Mouse (Mus musculus) kidney, embryonic 16.5 days (tissue): ENCODE results near the gene Catsperb. TPM values are rescaled to one million over a fixed set of nuclear protein-coding genes. Genes with fewer than 3 reads are reported as not detected.
"Not testable (repeated sequence)": the region's sequence is repeated elsewhere in the genome, so short reads cannot be mapped to it uniquely, and the experiment has no call there.

Experiments
- ATAC-seq: fragments of 200-750 bp; cut with Nextera tagmentation; 2 replicates; pipeline ENCODE4 v1.8.0; 2017; ENCODE audit warnings: moderate TSS enrichment; ENCODE audit not compliant: low FRiP score, low TSS enrichment
- H3K27ac ChIP-seq: fragments of 300-500 bp; sonication (generic); 2 replicates; pipeline ENCODE4 v1.5.1; 2014; ENCODE audit warnings: low read length
- H3K27me3 ChIP-seq: fragments of 300-500 bp; sonication (generic); 2 replicates; pipeline ENCODE4 v1.6.1; 2014; ENCODE audit warnings: low read length, control low read depth, mixed read lengths; ENCODE audit not compliant: insufficient read depth
- H3K36me3 ChIP-seq: fragments of 300-500 bp; sonication (generic); 2 replicates; pipeline ENCODE4 v1.6.1; 2014; ENCODE audit warnings: low read length, control low read depth, mixed read lengths; ENCODE audit not compliant: insufficient read depth
- H3K4me1 ChIP-seq: fragments of 300-500 bp; sonication (generic); 2 replicates; pipeline ENCODE4 v1.6.1; 2014; ENCODE audit warnings: low read length, control low read depth, mixed read lengths; ENCODE audit not compliant: insufficient read depth
- H3K4me2 ChIP-seq: fragments of 300-500 bp; sonication (generic); replicated peaks from 2 replicates; pipeline ENCODE4 v1.6.1; 2014; ENCODE audit warnings: low read depth, low read length
- H3K4me3 ChIP-seq: fragments of 300-500 bp; sonication (generic); 2 replicates; pipeline ENCODE4 v1.5.1; 2014; ENCODE audit warnings: mild to moderate bottlenecking, low read length
- H3K9ac ChIP-seq: fragments of 300-500 bp; sonication (generic); replicated peaks from 2 replicates; pipeline ENCODE4 v1.6.1; 2014; ENCODE audit warnings: low read length
- H3K9me3 ChIP-seq: fragments of 300-500 bp; sonication (generic); 2 replicates; pipeline ENCODE4 v1.6.1; 2016; ENCODE audit warnings: low read length, control low read depth
- WGBS: fragments of 180-500 bp; shearing (Covaris S2); extraction: QIAGEN DNeasy Blood & Tissue Kit; methylation state at CpG from one replicate; pipeline ENCODE4 v1.1.7; 2014; 5-methylcytosine and 5-hydroxymethylcytosine counted together
- polyA plus RNA-seq: library from polyadenylated mRNA; unstranded; fragments of >200 nt; fragmentation: Nextera tagmentation; extraction: Ambion mirVana; gene quantifications from 2 replicates; pipeline ENCODE4 v1.2.1, GENCODE M21; 2015

Catsperb gene
- polyA plus RNA-seq: not detected in 2 replicates

DNA sequence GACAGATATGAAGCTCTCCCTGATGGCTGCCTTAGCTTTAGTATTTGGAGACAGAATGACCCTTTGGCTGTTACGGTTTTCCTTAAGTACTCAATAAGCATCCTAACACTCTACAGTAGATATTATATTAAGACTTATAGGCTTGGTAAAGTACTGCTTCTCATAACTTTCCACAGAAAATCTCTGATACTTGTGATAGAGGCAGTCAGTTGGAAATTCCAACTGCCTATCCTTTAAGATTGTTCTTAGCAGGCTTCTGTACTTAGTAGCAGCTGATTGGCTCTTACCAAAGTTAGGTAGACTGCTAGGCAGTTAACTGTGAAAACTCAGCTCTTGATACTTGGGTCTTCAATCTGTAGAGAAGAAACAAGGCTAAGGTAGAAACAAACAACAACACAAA, at the start of gene Catsperb:
TSS of gene Catsperb (plus strand) at position 301 of the 400 bp plus-strand sequence.
- 83% methylated on average over 1 of the region's 1 CpGs for WGBS
- ATAC-seq, H3K4me2 ChIP-seq, H3K9me3 ChIP-seq, H3K36me3 ChIP-seq, H3K27me3 ChIP-seq, H3K4me1 ChIP-seq, H3K4me3 ChIP-seq, H3K9ac ChIP-seq, H3K27ac ChIP-seq: not testable (repeated sequence)

DNA sequence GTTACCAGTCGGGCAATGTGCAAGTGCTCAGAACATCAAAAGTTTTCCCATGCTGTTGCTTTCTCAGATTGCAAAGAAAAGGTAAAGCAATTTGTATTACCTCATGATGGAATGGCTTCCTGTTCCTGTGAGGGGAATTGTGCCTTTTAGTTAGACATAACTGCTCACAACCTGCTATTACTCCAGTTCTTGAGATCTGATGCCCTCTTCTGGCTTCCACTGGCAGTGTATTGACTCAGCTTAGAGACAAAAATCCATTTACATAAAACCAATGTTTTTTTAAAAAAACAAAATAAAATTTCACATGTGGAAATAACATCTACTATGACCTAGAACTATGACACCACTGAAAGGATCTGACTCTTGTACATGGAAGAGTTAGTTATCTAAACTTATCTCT, 43.0 kb upstream of the Catsperb start:
- H3K36me3 ChIP-seq, H3K27me3 ChIP-seq, H3K27ac ChIP-seq, ATAC-seq, H3K9me3 ChIP-seq, H3K4me2 ChIP-seq, H3K4me1 ChIP-seq, H3K4me3 ChIP-seq, H3K9ac ChIP-seq: not testable (repeated sequence)
- 70% methylated on average over 1 of the region's 1 CpGs for WGBS

DNA sequence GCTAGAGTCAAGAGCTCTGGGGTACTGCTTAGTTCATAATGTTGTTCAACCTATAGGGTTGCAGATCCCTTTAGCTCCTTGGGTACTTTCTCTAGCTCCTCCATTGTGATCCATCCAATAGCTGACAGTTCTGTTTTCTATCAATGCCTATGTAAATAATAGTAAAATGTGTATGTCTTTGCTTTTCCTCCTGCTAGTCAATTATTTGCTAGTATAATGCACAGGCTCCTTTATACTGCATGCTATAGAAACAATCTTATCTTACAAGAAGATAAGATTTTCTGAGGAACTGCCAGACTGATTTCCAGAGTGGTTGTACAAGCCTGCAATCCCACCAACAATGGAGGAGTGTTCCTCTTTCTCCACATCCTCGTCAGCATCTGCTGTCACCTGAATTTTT, 23.0 kb upstream of the Catsperb start:
- not testable (repeated sequence) for H3K4me2 ChIP-seq, H3K9me3 ChIP-seq, H3K4me3 ChIP-seq, H3K27me3 ChIP-seq, H3K4me1 ChIP-seq, H3K27ac ChIP-seq, ATAC-seq, H3K36me3 ChIP-seq, H3K9ac ChIP-seq
- WGBS: no CpG with 5 or more reads among the region's 1 CpGs

DNA sequence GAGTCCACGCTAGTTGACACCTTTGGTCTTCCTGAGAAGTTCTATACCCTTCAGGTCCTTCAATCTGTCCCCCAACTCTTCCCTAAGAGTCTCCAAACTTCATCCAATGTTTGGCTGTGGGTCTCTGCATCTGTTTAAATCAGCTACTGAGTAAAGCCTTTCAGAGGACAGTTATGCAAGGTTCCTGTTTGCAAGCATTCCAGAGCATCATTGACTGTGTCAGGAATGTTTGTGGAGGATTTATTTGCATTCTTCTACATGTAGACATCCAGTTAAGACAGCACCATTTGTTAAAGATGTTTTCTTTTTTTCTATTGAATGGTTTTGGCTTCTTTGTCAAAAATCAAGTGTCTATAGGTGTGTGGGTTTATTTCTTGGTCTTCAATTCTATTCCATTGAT, 21.7 kb downstream of the Catsperb start:
- Histone ChIP-seq H3K4me1 (no peaks in the 10 kb centered on the region), H3K27me3 (no peaks in the 10 kb centered on the region), H3K9ac (no peak overlapping the region), H3K36me3 (no peaks in the 10 kb centered on the region), H3K27ac (no peak overlapping the region), H3K9me3 (no peaks in the 10 kb centered on the region), H3K4me3 (no peak overlapping the region), H3K4me2 (no peak overlapping the region)
- no peak for ATAC-seq
- WGBS: 76% methylated on average over 1 of the region's 1 CpGs

DNA sequence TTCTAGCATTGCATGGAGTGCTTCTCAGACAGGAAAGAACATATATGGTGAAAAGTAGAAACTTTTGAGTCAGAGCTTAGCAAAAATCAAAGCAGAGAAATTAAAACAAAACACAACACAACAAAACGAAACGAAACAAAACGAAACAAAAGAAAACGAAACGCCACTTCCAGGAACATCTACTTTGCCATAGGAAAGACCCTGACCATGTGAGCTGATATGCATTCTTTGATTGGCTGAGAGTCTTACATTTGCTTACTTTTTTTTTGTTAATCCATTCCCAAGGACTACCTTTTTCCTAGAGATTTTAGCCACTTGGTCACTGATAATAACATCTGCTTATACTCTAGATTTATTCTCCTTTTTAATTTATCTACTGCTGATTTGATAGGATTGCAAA, 57.6 kb downstream of the Catsperb start:
- no peak overlapping the region for H3K4me3 ChIP-seq
- H3K4me1 ChIP-seq: no peaks in the 10 kb centered on the region
- H3K4me2 ChIP-seq: no peak overlapping the region
- no peak for ATAC-seq
- 93% methylated on average over 5 of the region's 5 CpGs for WGBS
- H3K9me3 ChIP-seq: no peaks in the 10 kb centered on the region
- no peak overlapping the region for H3K9ac ChIP-seq
- H3K36me3 ChIP-seq: no peaks in the 10 kb centered on the region
- no peaks in the 10 kb centered on the region for H3K27me3 ChIP-seq
- no peak overlapping the region for H3K27ac ChIP-seq

DNA sequence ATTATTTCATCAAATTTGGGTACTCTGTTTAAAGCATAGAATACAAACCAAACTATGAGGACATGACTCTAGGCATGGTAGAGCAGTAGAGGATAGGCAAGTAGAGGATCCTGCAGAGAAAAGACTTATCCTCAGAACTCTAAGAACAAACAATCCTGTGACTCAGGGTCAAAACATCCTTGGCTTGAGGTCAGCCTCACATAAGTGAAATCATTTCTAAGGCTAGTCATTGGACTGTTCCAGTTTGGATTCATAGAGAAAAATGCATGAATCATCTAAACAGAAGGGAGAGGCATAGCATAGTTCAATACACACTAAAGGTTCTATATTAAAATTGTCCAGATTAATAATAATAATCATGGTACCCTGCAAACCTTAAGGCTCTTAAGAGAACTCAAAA, 79.1 kb downstream of the Catsperb start:
- H3K36me3 ChIP-seq: no peaks in the 10 kb centered on the region
- no peak for ATAC-seq
- H3K4me1 ChIP-seq: no peaks in the 10 kb centered on the region
- no peak overlapping the region for H3K4me3 ChIP-seq
- H3K9ac ChIP-seq: no peak overlapping the region
- no peak overlapping the region for H3K4me2 ChIP-seq
- H3K9me3 ChIP-seq: no peaks in the 10 kb centered on the region
- no peaks in the 10 kb centered on the region for H3K27me3 ChIP-seq
- H3K27ac ChIP-seq: no peak overlapping the region

DNA sequence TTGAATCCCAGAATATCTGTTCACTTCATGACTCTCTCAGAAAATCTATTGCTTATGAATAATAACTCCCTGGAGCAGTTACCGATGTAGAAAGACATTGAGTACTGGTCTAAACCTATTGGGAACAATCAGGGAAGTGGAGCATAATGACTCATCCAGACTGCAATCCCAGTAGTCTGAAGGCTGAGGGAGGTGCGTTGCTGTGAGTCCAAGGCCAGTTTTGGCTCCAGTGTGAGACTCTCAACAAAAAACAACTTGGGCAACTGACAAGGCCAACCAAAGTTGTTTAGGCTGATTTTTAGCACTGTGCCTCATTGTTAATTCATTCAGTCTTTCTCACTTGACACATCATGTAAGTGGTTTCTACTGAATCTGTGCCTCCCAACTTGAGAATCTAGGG, 106.9 kb downstream of the Catsperb start:
- H3K27me3 ChIP-seq, H3K9ac ChIP-seq, H3K4me2 ChIP-seq, H3K27ac ChIP-seq, H3K4me1 ChIP-seq, H3K9me3 ChIP-seq, H3K4me3 ChIP-seq, H3K36me3 ChIP-seq, ATAC-seq: not testable (repeated sequence)
- 93% methylated on average over 2 of the region's 2 CpGs for WGBS

DNA sequence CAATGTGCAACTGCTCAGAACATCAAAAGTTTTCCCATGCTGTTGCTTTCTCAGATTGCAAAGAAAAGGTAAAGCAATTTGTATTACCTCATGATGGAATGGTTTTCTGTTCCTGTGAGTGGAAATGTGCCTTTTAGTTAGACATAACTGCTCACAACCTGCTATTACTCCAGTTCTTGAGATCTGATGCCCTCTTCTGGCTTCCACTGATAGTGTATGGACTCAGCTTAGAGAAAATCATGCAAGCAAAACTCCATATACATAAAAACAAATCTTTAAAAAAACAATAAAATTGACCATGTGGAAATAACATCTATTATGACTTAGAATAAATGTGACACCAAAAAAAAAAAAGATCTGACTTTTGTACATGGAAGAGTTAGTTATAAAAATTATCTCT, 202.2 kb downstream of the Catsperb start:
- H3K27ac ChIP-seq, H3K4me2 ChIP-seq, H3K9ac ChIP-seq, H3K4me1 ChIP-seq, H3K4me3 ChIP-seq, H3K36me3 ChIP-seq, H3K27me3 ChIP-seq, ATAC-seq, H3K9me3 ChIP-seq: not testable (repeated sequence)

DNA sequence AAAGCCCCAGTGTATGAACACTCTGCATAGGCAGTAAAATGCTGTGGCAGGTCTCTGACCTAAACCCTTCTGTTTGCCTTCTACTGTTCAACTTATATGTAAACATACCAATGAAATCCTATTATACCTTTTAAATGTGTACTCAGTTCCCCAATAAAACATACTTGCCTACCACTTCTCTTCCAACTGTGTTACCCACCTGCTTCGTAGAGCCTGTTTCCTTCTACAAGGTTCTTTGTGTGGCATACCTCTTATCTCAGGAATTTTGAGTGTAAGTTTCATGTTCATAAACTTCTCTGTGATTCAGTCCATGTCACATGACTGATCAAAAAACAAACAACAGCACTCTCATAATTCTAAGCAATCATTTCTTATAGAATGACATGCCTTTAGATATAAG, 228.7 kb downstream of the Catsperb start:
- ATAC-seq: no peak
- H3K27me3 ChIP-seq: no peaks in the 10 kb centered on the region
- no peak overlapping the region for H3K4me3 ChIP-seq
- H3K4me2 ChIP-seq: no peak overlapping the region
- no peak overlapping the region for H3K9ac ChIP-seq
- WGBS: 81% methylated on average over 1 of the region's 1 CpGs
- H3K36me3 ChIP-seq: no peaks in the 10 kb centered on the region
- H3K4me1 ChIP-seq: no peaks in the 10 kb centered on the region
- H3K9me3 ChIP-seq: 0 out of 2 replicates have a peak, but pooled peaks cover under 1% of the 10 kb centered on the region
- no peak overlapping the region for H3K27ac ChIP-seq

DNA sequence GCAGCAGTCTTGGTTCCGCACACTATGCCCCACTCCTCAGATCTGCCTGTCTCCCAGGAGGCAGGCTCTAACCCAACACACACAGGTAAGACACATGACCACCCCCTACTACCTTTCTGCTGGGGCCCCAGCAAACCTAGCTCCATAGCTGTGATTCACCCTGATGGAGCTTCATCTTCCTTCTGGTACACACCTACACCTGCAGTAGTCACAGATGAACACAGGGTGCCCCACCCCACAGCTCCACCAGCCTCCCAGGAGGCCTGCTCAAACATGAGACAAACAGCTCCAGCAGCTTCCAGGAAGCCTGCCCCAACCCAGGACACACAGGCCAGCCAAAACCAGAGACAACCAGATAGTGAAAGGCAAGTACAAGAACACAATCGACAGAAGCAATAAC, 263.0 kb downstream of the Catsperb start:
- ATAC-seq: no peak

More for the DNA sequence above, 263.0 kb downstream of the Catsperb start:
- no peaks in the 10 kb centered on the region for H3K4me1 ChIP-seq
- WGBS: 93% methylated on average over 2 of the region's 2 CpGs
- no peak overlapping the region for H3K9ac ChIP-seq
- no peak overlapping the region for H3K4me3 ChIP-seq
- no peaks in the 10 kb centered on the region for H3K36me3 ChIP-seq
- H3K9me3 ChIP-seq: no peaks in the 10 kb centered on the region
- no peak overlapping the region for H3K4me2 ChIP-seq
- H3K27ac ChIP-seq: no peak overlapping the region
- H3K27me3 ChIP-seq: no peaks in the 10 kb centered on the region
